Mouse (Mus musculus) mesoderm, embryonic 11.5 days (tissue): ENCODE results near the gene Tnni2.

Experiments used
- DNase-seq: peaks from one replicate; pipeline ENCODE4 v3.0.0-alpha.2; 2012; ENCODE audit warnings: low read depth, low spot score

Gene Tnni2

GRCm38 (mm10) chr7:142430160-142430678 lies 11.4 kb upstream of the Tnni2 start:
- peak; percentile 63 for DNase-seq

GRCm38 (mm10) chr7:142431106-142431505 lies 10.5 kb upstream of the Tnni2 start:
- no peak for DNase-seq

GRCm38 (mm10) chr7:142433623-142434022 lies 8.0 kb upstream of the Tnni2 start:
- no peak for DNase-seq

GRCm38 (mm10) chr7:142434137-142434865 lies 7.3 kb upstream of the Tnni2 start, which contains the start of gene Syt8:
Gene Syt8 (plus strand): TSS chr7:142434850.
- no peak for DNase-seq

GRCm38 (mm10) chr7:142435524-142435923 lies 6.1 kb upstream of the Tnni2 start:
- peak; percentile 74 for DNase-seq

GRCm38 (mm10) chr7:142437324-142437723 lies 4.3 kb upstream of the Tnni2 start:
- no peak for DNase-seq

GRCm38 (mm10) chr7:142439966-142440365 lies 1.6 kb upstream of the Tnni2 start:
- no peak for DNase-seq

GRCm38 (mm10) chr7:142440657-142441114 lies 922 bp upstream of the Tnni2 start:
- peak; percentile 76 for DNase-seq

GRCm38 (mm10) chr7:142442081-142442907 lies 686 bp downstream of the Tnni2 start:
- DNase-seq, result no peak

- DNase-seq, result no peak
These were observed 1.4 kb downstream of the Tnni2 start for GRCm38 (mm10) chr7:142442908-142443420.

- DNase-seq, result no peak
These were observed 1.9 kb downstream of the Tnni2 start for GRCm38 (mm10) chr7:142443474-142443873.

GRCm38 (mm10) chr7:142444171-142444570 lies 2.6 kb downstream of the Tnni2 start:
- DNase-seq, result no peak

GRCm38 (mm10) chr7:142445324-142445723 lies 3.7 kb downstream of the Tnni2 start:
- no peak for DNase-seq

GRCm38 (mm10) chr7:142446264-142446663 lies 4.7 kb downstream of the Tnni2 start:
- no peak for DNase-seq

GRCm38 (mm10) chr7:142449038-142449617 lies 7.5 kb downstream of the Tnni2 start:
- DNase-seq, result no peak

GRCm38 (mm10) chr7:142454706-142455105 lies 13.1 kb downstream of the Tnni2 start:
- DNase-seq, result no peak

GRCm38 (mm10) chr7:142455251-142455650 lies 13.6 kb downstream of the Tnni2 start:
- no peak for DNase-seq

- no peak for DNase-seq
These were observed 15.2 kb downstream of the Tnni2 start for GRCm38 (mm10) chr7:142456806-142457205.

GRCm38 (mm10) chr7:142457227-142457811 lies 15.7 kb downstream of the Tnni2 start:
- DNase-seq, result peak; percentile 44

GRCm38 (mm10) chr7:142458026-142458425 lies 16.4 kb downstream of the Tnni2 start:
- DNase-seq, result peak; percentile 72

GRCm38 (mm10) chr7:142458676-142459298 lies 17.2 kb downstream of the Tnni2 start:
- DNase-seq, result no peak
